Mouse (Mus musculus) liver, adult 2 months (tissue): ENCODE measurements around the gene Hacd2. TPM values are rescaled to one million over a fixed set of nuclear protein-coding genes. Genes with fewer than 3 reads are reported as not detected.

Experiments used
- DNase-seq: peaks from one replicate; pipeline ENCODE4 v3.0.0-alpha.2; 2011; ENCODE audit warnings: low read depth, low spot score; ENCODE audit errors: extremely low read depth
- H3K27ac ChIP-seq: fragments of 200-500 bp; replicated peaks from 2 replicates; pipeline ENCODE4 v1.5.1; 2012; ENCODE audit warnings: low read depth, mild to moderate bottlenecking, control low read depth, inconsistent platforms, low read length; ENCODE audit not compliant: insufficient read depth
- H3K27me3 ChIP-seq: fragments of 200-500 bp; 2 replicates; pipeline ENCODE4 v1.6.1; 2012; ENCODE audit warnings: mild to moderate bottlenecking, moderate library complexity, low read length, inconsistent platforms; ENCODE audit not compliant: control insufficient read depth, insufficient read depth
- H3K36me3 ChIP-seq: fragments of 200-500 bp; 2 replicates; pipeline ENCODE4 v1.6.1; 2012; ENCODE audit warnings: low read length, inconsistent platforms; ENCODE audit not compliant: control insufficient read depth, insufficient read depth
- H3K4me1 ChIP-seq: fragments of 200-500 bp; 2 replicates; pipeline ENCODE4 v1.6.1; 2011; ENCODE audit warnings: low read length; ENCODE audit not compliant: control insufficient read depth, insufficient read depth
- H3K4me3 ChIP-seq: fragments of 200-500 bp; 2 replicates; pipeline ENCODE4 v1.5.1; 2011; ENCODE audit warnings: low read depth, mild to moderate bottlenecking, control low read depth, low read length, moderate library complexity; ENCODE audit not compliant: insufficient read depth
- H3K79me2 ChIP-seq: fragments of 200-500 bp; 2 replicates; pipeline ENCODE4 v1.6.1; 2012; ENCODE audit warnings: inconsistent platforms, mild to moderate bottlenecking, low read length, moderate library complexity; ENCODE audit not compliant: control insufficient read depth, insufficient read depth
- H3K9ac ChIP-seq: fragments of 200-500 bp; 2 replicates; pipeline ENCODE4 v1.6.1; 2012; ENCODE audit warnings: low read depth, mild to moderate bottlenecking, control low read depth, inconsistent platforms, low read length
- CTCF ChIP-seq: fragments of 200-500 bp; IDR thresholded peaks from 2 replicates; pipeline ENCODE4 v1.5.1; 2011; ENCODE audit warnings: low read depth, low read length, control low read depth
- POLR2A ChIP-seq: fragments of 200-500 bp; IDR thresholded peaks from 2 replicates; pipeline ENCODE4 v1.6.1; 2011; ENCODE audit warnings: low read length, control low read depth; ENCODE audit not compliant: insufficient read depth; ENCODE audit errors: extremely low read depth
- WGBS: fragments of 180-500 bp; shearing (Covaris S2); methylation state at CpG from one replicate; pipeline ENCODE4 v1.1.7; 2018; 5-methylcytosine and 5-hydroxymethylcytosine counted together
- polyA plus RNA-seq: library from polyadenylated mRNA; depleted of rRNA; stranded (reverse); fragments of >200 nt; gene quantifications from 2 replicates; pipeline ENCODE4 v1.2.3, GENCODE M21; 2012; rRNA removed
- total RNA-seq: library from RNA; depleted of rRNA; stranded (reverse); fragments of >200 nt; gene quantifications from 2 replicates; pipeline ENCODE4 v1.2.3, GENCODE M21; 2014; rRNA removed

The Hacd2 gene
- total and polyA plus RNA-seq, 2 experiments: 19.8 to 70.7 TPM

DNA sequence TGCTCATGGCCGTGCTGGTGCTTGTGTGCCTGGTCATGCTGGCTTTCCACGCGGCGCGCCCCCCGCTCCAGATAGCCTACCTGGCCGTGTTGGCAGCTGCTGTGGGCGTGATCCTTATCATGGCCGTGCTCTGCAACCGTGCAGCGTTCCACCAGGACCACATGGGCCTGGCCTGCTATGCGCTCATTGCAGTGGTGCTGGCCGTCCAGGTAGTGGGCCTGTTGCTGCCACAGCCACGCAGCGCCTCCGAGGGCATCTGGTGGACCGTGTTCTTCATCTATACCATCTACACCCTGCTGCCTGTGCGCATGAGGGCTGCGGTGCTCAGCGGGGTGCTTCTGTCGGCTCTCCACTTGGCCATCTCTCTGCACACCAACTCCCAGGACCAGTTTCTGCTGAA is 134.6 kb downstream of the Hacd2 start:
- no peaks in the 10 kb centered on the region for H3K36me3 ChIP-seq
- H3K4me3 ChIP-seq: peak overlapping the region; percentile 51; the same call in 1 of the 2 replicates
- DNase-seq: no peak
- no peak overlapping the region for H3K27ac ChIP-seq
- 73% methylated on average over 21 of the region's 21 CpGs for WGBS
- peaks cover 4% of the 10 kb centered on the region; the same call in 1 of the 2 replicates for H3K4me1 ChIP-seq
- TF ChIP-seq CTCF (no peak), POLR2A (no peak)
- no peaks in the 10 kb centered on the region for H3K79me2 ChIP-seq
- H3K9ac ChIP-seq: 0 out of 2 replicates have a peak overlapping the region, but pooled peaks have one; percentile 24
- peaks cover 39% of the 10 kb centered on the region for H3K27me3 ChIP-seq

Other genes starting within 250 kb of the Hacd2 start
- gene Adcy5, start 132.4 kb downstream of the Hacd2 start, total RNA-seq: 0.46 and 0.81 TPM in 2 replicates
- gene Adcy5, start 132.4 kb downstream of the Hacd2 start, polyA plus RNA-seq: 1.3 and 1.6 TPM in 2 replicates